Mouse (Mus musculus) liver, postnatal 0 days (tissue): Measurements from ENCODE around the gene Taf1d. TPM values are rescaled to one million over a fixed set of nuclear protein-coding genes. Genes with fewer than 3 reads are reported as not detected.

Experiments
- ATAC-seq: fragments of 200-750 bp; cut with Nextera tagmentation; 2 replicates; pipeline ENCODE4 v1.8.0; 2017; ENCODE audit warnings: mild to moderate bottlenecking, moderate library complexity
- DNase-seq: peaks from one replicate; pipeline ENCODE4 v3.0.0-alpha.2; 2016
- H3K27ac ChIP-seq: fragments of 300-500 bp; sonication (generic); 2 replicates; pipeline ENCODE4 v1.5.1; 2014; ENCODE audit warnings: antibody characterized with exemption, moderate library complexity, mild to moderate bottlenecking, low read depth
- H3K27me3 ChIP-seq: fragments of 300-500 bp; sonication (generic); 2 replicates; pipeline ENCODE4 v1.6.1; 2014; ENCODE audit warnings: low read length, control low read depth, mixed read lengths; ENCODE audit not compliant: insufficient read depth
- H3K36me3 ChIP-seq: fragments of 300-500 bp; sonication (generic); replicated peaks from 2 replicates; pipeline ENCODE4 v1.6.1; 2014; ENCODE audit warnings: mild to moderate bottlenecking, control low read depth, low read length, moderate library complexity, mixed read lengths; ENCODE audit not compliant: insufficient read depth
- H3K4me1 ChIP-seq: fragments of 300-500 bp; sonication (generic); 2 replicates; pipeline ENCODE4 v1.6.1; 2014; ENCODE audit warnings: antibody characterized with exemption, mild to moderate bottlenecking, control low read depth; ENCODE audit not compliant: insufficient read depth
- H3K4me2 ChIP-seq: fragments of 300-500 bp; sonication (generic); 2 replicates; pipeline ENCODE4 v1.6.1; 2014; ENCODE audit warnings: low read depth, mild to moderate bottlenecking, low read length, moderate library complexity, mixed read lengths
- H3K4me3 ChIP-seq: fragments of 300-500 bp; sonication (generic); 2 replicates; pipeline ENCODE4 v1.5.1; 2014; ENCODE audit warnings: low read depth, low read length
- H3K9ac ChIP-seq: fragments of 300-500 bp; sonication (generic); replicated peaks from 2 replicates; pipeline ENCODE4 v1.6.1; 2014; ENCODE audit warnings: mild to moderate bottlenecking, moderate library complexity
- H3K9me3 ChIP-seq: fragments of 300-500 bp; sonication (generic); 2 replicates; pipeline ENCODE4 v1.6.1; 2016; ENCODE audit warnings: mild to moderate bottlenecking, control low read depth, low read length, mixed read lengths
- CTCF ChIP-seq: sonication (generic); IDR thresholded peaks from 2 replicates; pipeline ENCODE4 v1.5.1; 2016; ENCODE audit warnings: antibody characterized with exemption, low read depth
- EP300 ChIP-seq: IDR thresholded peaks from 2 replicates; pipeline ENCODE4 v1.6.1; 2016; ENCODE audit warnings: antibody characterized with exemption, low read depth, mild to moderate bottlenecking
- WGBS: fragments of 180-500 bp; shearing (Covaris S2); extraction: QIAGEN DNeasy Blood & Tissue Kit; methylation state at CpG from one replicate; pipeline ENCODE4 v1.1.7; 2014; ENCODE audit not compliant: insufficient replicate concordance; 5-methylcytosine and 5-hydroxymethylcytosine counted together
- polyA plus RNA-seq: library from polyadenylated mRNA; unstranded; fragments of >200 nt; fragmentation: Nextera tagmentation; extraction: Ambion mirVana; gene quantifications from 2 replicates; pipeline ENCODE4 v1.2.1, GENCODE M21; 2015

Taf1d gene
- polyA plus RNA-seq, 1 experiment from 2014 or later, result 31.1 TPM

- ATAC-seq, result no peak
- WGBS, result 91% methylated on average over 4 of the region's 4 CpGs
These were observed 31.8 kb downstream of the Taf1d start for GRCm38 (mm10) chr9:15337776-15338175.

GRCm38 (mm10) chr9:15349925-15350324 is 43.9 kb downstream of the Taf1d start:
- H3K9ac ChIP-seq, result no peak overlapping the region
- 80% methylated on average over 2 of the region's 2 CpGs for WGBS
- DNase-seq (no peak), ATAC-seq (no peak)
- H3K4me1 ChIP-seq, result no peaks in the 10 kb centered on the region
- H3K27ac ChIP-seq, result no peak overlapping the region
- H3K9me3 ChIP-seq, result no peaks in the 10 kb centered on the region
- H3K4me2 ChIP-seq, result no peak overlapping the region
- H3K4me3 ChIP-seq, result no peak overlapping the region
- TF ChIP-seq EP300 (no peak), CTCF (no peak)
- H3K36me3 ChIP-seq, result peaks cover 56% of the 10 kb centered on the region
- no peaks in the 10 kb centered on the region for H3K27me3 ChIP-seq

More at GRCm38 (mm10) chr9:15337776-15338175, 31.8 kb downstream of the Taf1d start:
- no peak for DNase-seq
- Histone ChIP-seq H3K9me3 (no peaks in the 10 kb centered on the region), H3K4me3 (no peak overlapping the region), H3K4me2 (no peak overlapping the region), H3K27ac (no peak overlapping the region), H3K9ac (no peak overlapping the region), H3K4me1 (no peaks in the 10 kb centered on the region), H3K27me3 (no peaks in the 10 kb centered on the region), H3K36me3 (peaks cover 78% of the 10 kb centered on the region)
- TF ChIP-seq CTCF, result no peak
- no peak for TF ChIP-seq EP300

GRCm38 (mm10) chr9:15356916-15357483 is 51.0 kb downstream of the Taf1d start:
- Histone ChIP-seq H3K27ac (peak overlapping the region; percentile 87), H3K9me3 (no peaks in the 10 kb centered on the region), H3K4me3 (peak overlapping the region; percentile 81), H3K4me2 (peak overlapping the region; percentile 73), H3K9ac (peak overlapping the region; percentile 86), H3K36me3 (peaks cover 12% of the 10 kb centered on the region), H3K4me1 (peaks cover 8% of the 10 kb centered on the region; the same call in 1 of the 2 replicates), H3K27me3 (no peaks in the 10 kb centered on the region)
- no peak for TF ChIP-seq EP300
- TF ChIP-seq CTCF, result no peak
- DNase-seq, result no peak
- WGBS, result 2% methylated on average over 9 of the region's 9 CpGs
- ATAC-seq, result no peak; the same call in 1 of the 2 replicates

GRCm38 (mm10) chr9:15357484-15358275 is 51.7 kb downstream of the Taf1d start, which contains the start of gene Cep295:
Gene Cep295, minus strand, starts transcription at chr9:15357788.
- WGBS, result under 1% methylated on average over 58 of the region's 60 CpGs
- peak; percentile 100 for ATAC-seq
- TF ChIP-seq EP300 (no peak), CTCF (no peak)

GRCm38 (mm10) chr9:15364843-15365242 is 58.8 kb downstream of the Taf1d start:
- 58% methylated on average over 1 of the region's 1 CpGs for WGBS
- DNase-seq (no peak), ATAC-seq (no peak)
- H3K4me3 ChIP-seq, result no peak overlapping the region
- no peaks in the 10 kb centered on the region for H3K36me3 ChIP-seq
- H3K9ac ChIP-seq, result no peak overlapping the region
- H3K9me3 ChIP-seq, result no peaks in the 10 kb centered on the region
- H3K4me2 ChIP-seq, result no peak overlapping the region
- H3K27me3 ChIP-seq, result no peaks in the 10 kb centered on the region
- H3K27ac ChIP-seq, result no peak overlapping the region
- no peaks in the 10 kb centered on the region for H3K4me1 ChIP-seq
- TF ChIP-seq CTCF (no peak), EP300 (no peak)

More at GRCm38 (mm10) chr9:15357484-15358275, 51.7 kb downstream of the Taf1d start, which contains the start of gene Cep295:
- peak within 1 kb of the TSS; percentile 73 for H3K4me2 ChIP-seq
- H3K27ac ChIP-seq, result peak within 1 kb of the TSS; percentile 87
- DNase-seq, result peak; percentile 98
- no peaks in the 10 kb centered on the region for H3K9me3 ChIP-seq
- peak within 1 kb of the TSS; percentile 81 for H3K4me3 ChIP-seq
- peak within 1 kb of the TSS; percentile 86 for H3K9ac ChIP-seq
- H3K27me3 ChIP-seq, result no peaks in the 10 kb centered on the region
- peaks cover 8% of the 10 kb centered on the region; the same call in 1 of the 2 replicates for H3K4me1 ChIP-seq
- peaks cover 7% of the 10 kb centered on the region for H3K36me3 ChIP-seq

- no peak for ATAC-seq
- peak; percentile 55 for TF ChIP-seq CTCF
- no peak for TF ChIP-seq EP300
- WGBS, result 58% methylated on average over 1 of the region's 1 CpGs
These were observed 59.8 kb downstream of the Taf1d start for GRCm38 (mm10) chr9:15365856-15366255.

More at GRCm38 (mm10) chr9:15365856-15366255, 59.8 kb downstream of the Taf1d start:
- H3K9me3 ChIP-seq, result no peaks in the 10 kb centered on the region
- no peak overlapping the region for H3K9ac ChIP-seq
- H3K27me3 ChIP-seq, result no peaks in the 10 kb centered on the region
- no peaks in the 10 kb centered on the region for H3K36me3 ChIP-seq
- H3K27ac ChIP-seq, result no peak overlapping the region
- H3K4me3 ChIP-seq, result no peak overlapping the region
- no peak for DNase-seq
- H3K4me1 ChIP-seq, result no peaks in the 10 kb centered on the region
- H3K4me2 ChIP-seq, result no peak overlapping the region
